Mouse (Mus musculus) liver, adult (tissue): ENCODE measurements around the gene Selenop.

Experiments used
- GATA4 ChIP-seq: IDR thresholded peaks from 2 replicates; pipeline ENCODE4 v1.6.1; 2014; ENCODE audit warnings: mild to moderate bottlenecking, low read length; ENCODE audit not compliant: insufficient replicate concordance

Gene Selenop

DNA sequence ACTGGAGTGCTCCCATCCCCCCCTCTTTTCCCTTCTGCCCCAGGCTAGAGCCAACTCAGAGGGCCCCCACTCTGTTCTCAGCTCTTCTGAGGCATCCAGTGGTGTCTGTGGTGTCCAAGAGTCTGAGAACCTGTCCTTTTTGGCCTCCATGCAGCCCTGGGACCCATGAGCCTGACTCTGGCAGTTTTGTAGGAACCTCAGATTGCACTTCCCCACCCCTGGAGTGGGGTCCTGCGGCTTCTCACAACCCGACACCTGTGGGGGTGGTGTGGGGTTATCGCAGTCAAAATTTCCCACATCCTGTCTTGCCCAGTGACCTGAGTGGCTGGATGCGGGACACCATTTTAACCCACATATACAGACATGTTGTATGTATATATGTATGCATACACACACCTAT is 4.1 kb upstream of the Selenop start:
- no peak for TF ChIP-seq GATA4

DNA sequence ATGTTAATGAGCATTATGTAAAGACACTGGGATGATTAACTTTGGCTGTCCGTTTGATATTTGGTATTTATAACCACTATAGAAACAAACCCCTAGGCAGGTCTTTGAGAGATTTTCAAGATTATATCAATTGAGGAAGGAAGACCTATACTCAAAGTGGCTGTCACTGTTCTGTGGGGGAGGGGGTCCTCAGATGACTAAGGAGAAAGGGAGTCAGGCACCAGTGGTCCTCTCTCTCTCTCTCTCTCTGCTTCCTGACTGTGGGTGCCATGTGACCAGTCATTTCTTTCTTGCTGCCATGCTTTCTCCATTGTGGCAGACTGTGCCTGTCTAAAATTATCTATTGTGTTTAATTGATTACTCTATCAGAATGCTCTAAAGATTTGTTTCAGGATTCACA is 3.5 kb upstream of the Selenop start:
- TF ChIP-seq GATA4, result no peak

DNA sequence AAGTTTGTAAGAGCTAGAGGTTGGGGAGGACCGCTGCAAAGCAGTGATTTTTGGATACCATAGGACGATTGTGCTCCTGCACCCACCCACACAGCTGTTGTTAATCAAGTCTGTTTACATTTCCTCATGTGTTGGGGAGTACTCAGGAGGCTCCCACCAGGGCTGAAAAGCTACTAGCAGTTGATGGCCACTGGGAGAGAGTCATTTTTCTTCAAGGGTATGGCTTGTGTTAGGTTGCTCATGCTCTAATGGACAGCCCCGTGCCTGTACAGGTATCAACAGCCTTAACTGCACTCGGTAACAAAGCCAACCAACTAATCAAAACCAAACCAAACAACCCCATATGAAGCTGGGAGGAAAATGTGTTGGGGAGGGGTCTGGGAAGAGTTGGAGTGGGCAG is 1.1 kb downstream of the Selenop start:
- TF ChIP-seq GATA4, result no peak

DNA sequence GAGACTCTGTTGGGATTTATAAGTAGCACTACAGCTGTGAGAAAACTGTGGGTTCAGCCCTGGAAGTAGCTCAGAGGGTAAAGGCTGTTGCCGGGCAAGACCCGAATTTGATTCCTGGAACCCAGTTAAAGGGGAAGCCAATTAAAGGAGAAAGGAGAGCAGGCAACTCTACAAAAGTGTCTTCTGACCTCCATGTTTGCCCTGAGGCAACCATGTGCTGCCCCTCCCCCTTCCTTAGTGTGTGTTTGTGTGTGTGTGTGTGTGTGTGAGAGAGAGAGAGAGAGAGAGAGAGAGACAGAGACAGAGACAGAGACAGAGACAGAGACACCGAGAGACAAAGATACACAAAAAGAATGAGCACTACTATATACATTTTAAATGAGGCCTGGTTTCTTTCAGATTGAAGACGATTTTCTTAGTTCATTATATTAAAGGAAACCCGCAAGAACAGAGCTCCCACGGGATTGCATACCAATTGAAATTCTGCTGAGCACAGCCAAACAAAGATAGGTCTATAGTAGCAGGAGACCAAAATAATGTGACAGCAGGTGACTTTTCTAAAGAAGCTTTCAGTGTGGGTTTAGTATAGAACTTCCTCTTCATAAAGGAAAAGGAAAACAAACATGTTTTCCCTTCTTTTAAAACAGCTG is 1.8 kb downstream of the Selenop start:
- TF ChIP-seq GATA4, result no peak

DNA sequence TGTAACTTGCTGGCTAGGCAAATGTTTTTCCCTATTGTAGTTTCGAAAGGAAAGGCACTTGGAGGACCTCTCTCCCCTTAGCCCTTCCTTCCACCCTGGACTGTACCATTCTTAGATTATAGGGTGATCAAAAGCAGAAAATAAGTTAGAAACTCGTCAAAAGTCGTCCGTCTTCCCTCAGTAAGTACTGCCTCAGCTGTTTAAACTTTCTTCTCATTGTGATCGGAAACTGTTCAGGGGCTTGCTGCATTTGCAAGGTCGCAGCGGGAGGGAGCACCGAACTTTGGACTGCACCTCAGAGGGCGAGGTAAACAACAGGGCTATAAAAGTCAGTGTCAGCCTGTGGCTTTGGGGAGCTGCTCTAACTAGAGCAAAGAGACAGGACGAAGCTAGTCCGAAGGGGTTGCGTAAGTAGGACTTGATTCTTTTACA is 2.3 kb downstream of the Selenop start:
- no peak for TF ChIP-seq GATA4

DNA sequence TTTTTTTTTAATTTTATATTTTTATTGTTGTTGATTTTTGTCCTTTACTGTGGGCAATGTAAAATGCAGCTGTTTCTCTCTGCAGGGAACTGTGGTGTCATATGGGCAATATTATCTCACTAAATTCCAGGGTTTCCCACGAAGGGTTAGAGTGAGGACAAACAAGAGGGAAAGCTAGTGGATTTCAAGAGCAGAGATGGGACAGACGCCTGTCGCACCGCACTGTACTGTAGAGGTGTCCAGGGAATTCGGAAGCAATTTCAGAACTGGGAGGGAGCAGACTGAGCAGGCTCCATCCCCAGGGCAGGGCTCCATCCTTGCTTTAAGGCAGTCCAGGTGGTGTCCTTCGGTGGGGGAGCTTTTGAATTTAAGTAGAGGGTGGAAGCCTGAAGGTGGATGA is 2.9 kb downstream of the Selenop start:
- no peak for TF ChIP-seq GATA4

DNA sequence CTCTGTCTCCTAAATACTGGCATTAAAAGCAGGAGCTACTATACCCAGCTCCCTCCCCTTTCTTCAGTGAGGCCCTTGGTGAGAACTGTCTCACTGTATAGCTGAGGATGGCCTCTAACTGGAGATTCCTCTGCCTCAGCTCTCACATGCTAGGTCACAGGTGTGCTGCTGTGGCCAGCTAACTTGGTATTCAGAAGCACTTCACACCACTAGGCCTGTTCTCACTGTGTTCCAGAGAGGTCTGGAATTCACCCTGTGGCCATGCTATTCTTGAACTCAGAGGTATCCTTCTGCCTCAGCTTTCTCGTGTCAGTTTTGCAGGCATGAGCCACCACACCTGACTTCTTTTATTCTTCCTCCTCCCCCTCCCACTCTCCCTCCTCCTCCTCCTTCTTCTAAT is 4.8 kb downstream of the Selenop start:
- TF ChIP-seq GATA4, result no peak

DNA sequence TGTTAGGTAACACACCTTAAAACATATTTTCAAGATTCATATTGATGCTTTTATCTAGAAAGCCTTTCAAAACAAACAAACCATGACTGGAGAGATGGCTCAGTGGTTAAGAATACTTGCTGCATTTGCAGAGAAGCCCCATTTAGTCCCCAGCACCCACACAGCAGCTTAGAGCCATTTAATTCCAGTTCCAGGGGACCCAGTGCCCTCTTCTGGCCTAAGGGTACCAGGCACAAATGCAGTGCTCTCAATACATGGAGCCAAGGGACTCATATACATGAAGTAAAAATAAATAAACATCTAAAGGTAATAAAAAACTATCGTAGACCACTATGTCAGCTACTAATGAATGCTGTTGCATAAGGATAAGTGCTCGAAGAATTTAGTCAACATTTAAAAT is 9.0 kb downstream of the Selenop start:
- TF ChIP-seq GATA4, result no peak

DNA sequence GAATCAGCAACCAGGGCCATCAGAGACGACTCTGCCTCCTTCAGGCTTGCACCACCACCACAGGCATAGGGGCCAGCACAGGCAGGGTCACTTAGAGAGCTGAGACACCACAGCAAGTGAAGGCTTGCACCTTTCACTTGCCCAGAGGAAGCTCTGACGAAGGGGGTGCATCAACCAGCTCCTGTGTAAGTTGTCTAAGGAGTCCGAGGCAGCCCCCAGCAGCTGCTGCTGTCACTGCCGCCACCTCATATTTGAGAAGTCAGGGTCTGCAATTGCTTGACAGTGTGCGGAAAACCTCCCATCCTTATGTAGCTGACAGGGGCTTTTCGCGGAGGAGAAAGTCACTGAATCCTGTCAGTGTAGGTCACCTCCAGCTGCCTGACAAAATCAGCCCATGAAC is 10.9 kb downstream of the Selenop start:
- TF ChIP-seq GATA4, result no peak

DNA sequence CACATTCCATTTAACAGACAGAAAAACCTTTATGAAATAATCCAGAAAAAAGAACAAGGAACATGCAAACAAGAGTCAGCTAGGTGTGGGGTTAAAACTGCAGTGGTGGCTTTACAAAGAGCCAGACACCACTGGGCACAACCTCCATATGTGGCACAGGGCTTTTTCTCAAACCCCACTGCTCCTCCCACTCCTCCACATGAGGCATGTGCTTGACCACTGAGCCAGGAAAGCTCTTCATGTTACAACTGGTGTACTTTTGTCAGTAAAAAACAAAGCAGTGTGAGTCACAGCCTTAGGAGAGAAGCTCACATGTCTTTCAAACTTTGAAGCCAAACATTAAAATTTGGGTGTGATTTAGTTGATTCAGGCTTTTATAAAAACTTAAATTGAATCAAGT is 12.9 kb downstream of the Selenop start:
- TF ChIP-seq GATA4, result no peak

DNA sequence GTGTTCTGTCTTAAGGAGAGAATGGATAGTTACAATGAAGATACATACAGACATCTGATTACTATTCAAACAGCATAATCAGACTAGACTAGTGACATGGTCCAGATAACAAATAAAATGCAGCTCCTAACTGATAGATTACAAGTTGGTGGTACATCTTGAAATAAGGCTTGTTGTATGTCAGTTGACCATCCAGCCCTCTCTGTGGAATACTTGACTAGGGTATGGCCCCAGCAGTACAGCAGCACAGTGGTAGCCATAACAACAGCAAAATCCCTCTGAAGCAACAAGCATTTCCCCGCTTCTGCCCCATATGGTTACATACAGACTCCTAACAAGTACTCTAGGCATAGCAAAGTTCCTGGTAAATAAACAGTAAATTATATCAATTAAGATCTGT is 13.4 kb downstream of the Selenop start:
- TF ChIP-seq GATA4, result no peak

DNA sequence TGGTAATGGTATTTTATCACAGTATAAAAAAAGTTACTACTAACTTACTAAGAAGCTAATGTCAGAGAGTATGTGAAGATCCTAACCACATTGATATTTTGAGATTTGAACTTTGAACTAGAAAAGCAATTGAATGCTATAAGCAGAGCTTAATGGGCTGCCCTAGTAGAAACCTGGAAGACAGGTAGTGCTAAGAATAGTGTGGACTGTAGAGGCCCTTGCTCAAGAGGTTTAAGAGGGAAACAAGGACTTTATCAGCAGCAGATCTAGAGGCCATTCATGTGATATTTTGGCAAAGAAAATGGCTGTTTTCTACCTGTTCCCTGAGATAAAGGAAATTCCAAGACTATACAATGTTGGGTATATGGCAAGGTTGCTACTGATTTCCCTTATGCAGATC is 17.7 kb downstream of the Selenop start:
- no peak for TF ChIP-seq GATA4

DNA sequence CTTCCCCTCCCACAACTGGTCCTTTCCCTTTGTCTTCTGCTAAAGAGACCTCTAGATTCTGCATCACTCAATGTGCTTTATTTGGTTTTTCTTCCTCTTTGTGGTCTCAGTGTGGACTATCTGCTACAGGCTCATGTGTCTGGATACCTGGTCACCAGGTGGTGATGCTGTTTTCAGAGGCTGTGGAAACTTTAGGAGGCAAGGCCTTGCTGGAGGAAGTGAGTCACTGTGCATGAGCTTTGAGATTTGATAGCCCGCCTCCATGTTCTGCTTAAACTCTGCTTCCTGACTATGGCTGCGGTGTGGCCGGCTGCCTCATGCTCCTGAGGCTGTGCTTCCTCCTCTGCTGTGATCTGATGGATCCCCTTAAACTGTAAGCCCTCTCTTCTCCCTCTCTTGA is 22.1 kb downstream of the Selenop start:
- no peak for TF ChIP-seq GATA4

DNA sequence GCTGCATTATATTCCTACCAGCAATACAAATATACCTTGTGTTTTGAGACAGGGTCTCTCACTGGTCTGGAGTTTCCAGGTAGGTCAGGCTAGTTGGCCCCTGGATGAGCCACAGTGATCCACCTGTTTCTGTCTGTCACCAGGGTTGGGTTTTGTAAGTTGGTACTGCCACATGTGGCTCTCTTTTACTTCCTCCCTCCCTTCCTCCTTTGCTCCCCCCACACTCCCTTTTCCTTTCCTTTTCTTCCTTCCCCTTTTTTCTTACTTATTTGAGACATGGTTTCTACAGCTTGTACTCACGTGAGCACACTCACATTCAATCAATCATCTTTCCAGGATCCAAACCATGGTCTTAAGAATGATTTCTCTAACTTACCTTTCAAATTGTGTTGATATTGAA is 25.1 kb downstream of the Selenop start:
- TF ChIP-seq GATA4, result no peak

DNA sequence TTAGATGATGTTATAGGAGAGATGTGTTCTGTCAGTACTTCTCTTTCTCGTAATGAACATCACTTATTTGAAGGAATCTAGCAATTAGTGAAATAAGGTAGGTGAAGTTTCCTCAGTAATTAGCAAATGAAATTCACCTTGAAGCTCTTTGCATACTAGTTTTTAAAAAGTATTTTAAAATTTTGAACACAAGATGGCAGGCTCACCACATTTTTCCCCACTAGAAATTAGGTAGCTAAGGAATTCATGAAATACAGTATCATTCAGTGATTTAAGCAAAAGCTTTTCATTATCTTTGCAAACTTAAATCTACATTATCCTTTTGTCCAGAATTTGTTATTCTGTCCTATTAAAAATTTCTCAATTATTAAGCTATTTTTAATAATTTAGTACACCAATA is 27.6 kb downstream of the Selenop start:
- TF ChIP-seq GATA4, result no peak

DNA sequence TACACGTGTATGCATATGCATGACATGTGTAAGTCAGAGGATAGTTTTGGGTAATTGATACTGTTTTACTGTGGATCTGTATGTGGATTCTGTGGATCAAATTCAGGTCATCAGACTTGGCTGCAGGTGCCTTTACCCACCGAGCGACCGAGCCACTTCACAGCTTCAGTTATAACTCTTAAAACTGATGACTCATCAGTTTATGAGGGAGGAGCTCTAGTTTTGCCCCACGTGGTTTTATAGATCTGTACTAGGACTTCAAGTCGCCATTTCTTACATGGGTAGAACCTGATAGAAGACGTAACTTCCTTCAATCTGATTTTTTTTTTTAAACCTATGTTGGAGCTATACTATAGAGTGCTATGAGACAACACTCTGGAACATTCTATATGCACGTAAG is 29.3 kb downstream of the Selenop start:
- TF ChIP-seq GATA4, result no peak

DNA sequence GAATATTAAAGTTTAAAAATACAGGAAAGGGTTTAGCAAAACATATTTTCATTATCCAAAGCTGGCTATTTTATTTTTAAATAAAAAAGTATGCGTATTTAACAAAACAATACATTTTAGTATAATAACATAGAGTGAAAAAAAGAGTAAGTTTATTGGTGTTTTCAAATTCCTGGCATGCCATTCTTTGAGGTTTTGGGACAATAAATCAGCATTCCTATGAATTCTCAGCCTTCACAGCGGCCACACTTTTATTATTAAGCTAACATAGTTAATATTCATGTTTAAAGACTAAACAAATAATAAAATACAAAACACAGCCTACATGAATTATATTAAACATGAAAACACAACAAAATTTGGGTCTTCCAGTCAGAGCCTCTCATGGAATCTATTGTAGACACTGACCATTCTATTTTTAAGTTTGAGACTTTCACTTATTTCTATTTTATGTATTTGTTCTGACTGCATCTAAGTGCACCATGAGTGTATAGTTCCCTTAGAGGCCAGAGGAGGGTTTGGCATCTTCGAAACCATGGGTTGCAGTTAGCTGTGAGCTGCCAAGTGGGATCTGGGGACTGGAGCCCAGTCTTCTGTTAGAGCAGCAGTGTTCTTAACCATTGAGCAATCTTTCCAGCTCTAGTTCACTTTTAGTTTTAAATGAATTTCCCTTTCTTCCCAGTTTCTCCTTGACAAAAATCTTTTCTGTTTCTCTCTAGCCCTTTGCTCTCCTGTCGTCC is 32.2 kb downstream of the Selenop start:
- no peak for TF ChIP-seq GATA4
